Mouse (Mus musculus): ENCODE measurements around the gene Fkbp15. TPM values are rescaled to one million over a fixed set of nuclear protein-coding genes. Genes with fewer than 3 reads are reported as not detected.

Gene Fkbp15
- polyA plus RNA-seq, 1 experiment from 2014 or later, result 15.7 TPM

GRCm38 (mm10) chr4:62344000-62344399 lies 16.3 kb downstream of the Fkbp15 start:
- no peaks in the 10 kb centered on the region for H3K9me3 ChIP-seq (replicated peaks; ENCODE audit: control insufficient read depth, low read length)
- H3K9ac ChIP-seq (ENCODE audit: low read length), result no peak overlapping the region
- H3K36me3 ChIP-seq (ENCODE audit: control insufficient read depth, insufficient read depth, low read length), result peaks cover 31% of the 10 kb centered on the region
- no peak overlapping the region for H3K27ac ChIP-seq (ENCODE audit: low read depth, low read length)
- no peaks in the 10 kb centered on the region for H3K4me1 ChIP-seq (ENCODE audit: control insufficient read depth, insufficient read depth, low read length)
- H3K4me3 ChIP-seq (ENCODE audit: low read depth, low read length), result no peak overlapping the region
- ATAC-seq (no peak), DNase-seq (ENCODE audit: low spot score) (no peak)
- 98% methylated on average over 1 of the region's 1 CpGs for WGBS
- no peaks in the 10 kb centered on the region for H3K27me3 ChIP-seq (replicated peaks; ENCODE audit: control insufficient read depth, insufficient read depth, low read length)
- H3K4me2 ChIP-seq (ENCODE audit: low read length), result no peak overlapping the region

- H3K4me1 ChIP-seq (ENCODE audit: control insufficient read depth, insufficient read depth, low read length), result no peaks in the 10 kb centered on the region
- H3K36me3 ChIP-seq (ENCODE audit: control insufficient read depth, insufficient read depth, low read length), result peaks cover 38% of the 10 kb centered on the region
- H3K27ac ChIP-seq (ENCODE audit: low read depth, low read length), result no peak overlapping the region
- DNase-seq (ENCODE audit: low spot score) (no peak), ATAC-seq (no peak)
- H3K9me3 ChIP-seq (replicated peaks; ENCODE audit: control insufficient read depth, low read length), result no peaks in the 10 kb centered on the region
- H3K4me3 ChIP-seq (ENCODE audit: low read depth, low read length), result no peak overlapping the region
- H3K9ac ChIP-seq (ENCODE audit: low read length), result no peak overlapping the region
- no peaks in the 10 kb centered on the region for H3K27me3 ChIP-seq (replicated peaks; ENCODE audit: control insufficient read depth, insufficient read depth, low read length)
- H3K4me2 ChIP-seq (ENCODE audit: low read length), result no peak overlapping the region
- WGBS, result 91% methylated on average over 5 of the region's 5 CpGs
These were observed 21.8 kb downstream of the Fkbp15 start for GRCm38 (mm10) chr4:62338536-62338935.

GRCm38 (mm10) chr4:62331977-62332376 lies 28.4 kb downstream of the Fkbp15 start:
- H3K4me2 ChIP-seq (ENCODE audit: low read length), result no peak overlapping the region
- 87% methylated on average over 5 of the region's 5 CpGs for WGBS
- H3K4me3 ChIP-seq (ENCODE audit: low read depth, low read length), result no peak overlapping the region
- no peak overlapping the region for H3K27ac ChIP-seq (ENCODE audit: low read depth, low read length)
- no peaks in the 10 kb centered on the region for H3K4me1 ChIP-seq (ENCODE audit: control insufficient read depth, insufficient read depth, low read length)
- H3K36me3 ChIP-seq (ENCODE audit: control insufficient read depth, insufficient read depth, low read length), result peaks cover 54% of the 10 kb centered on the region
- no peak overlapping the region for H3K9ac ChIP-seq (ENCODE audit: low read length)
- no peaks in the 10 kb centered on the region for H3K9me3 ChIP-seq (replicated peaks; ENCODE audit: control insufficient read depth, low read length)
- DNase-seq (ENCODE audit: low spot score) (no peak), ATAC-seq (no peak)
- H3K27me3 ChIP-seq (replicated peaks; ENCODE audit: control insufficient read depth, insufficient read depth, low read length), result no peaks in the 10 kb centered on the region

GRCm38 (mm10) chr4:62328941-62329660 lies 31.2 kb downstream of the Fkbp15 start:
- H3K9ac ChIP-seq (ENCODE audit: low read length), result no peak overlapping the region
- no peak for DNase-seq (ENCODE audit: low spot score)
- no peak overlapping the region for H3K4me3 ChIP-seq (ENCODE audit: low read depth, low read length)
- H3K9me3 ChIP-seq (replicated peaks; ENCODE audit: control insufficient read depth, low read length), result no peaks in the 10 kb centered on the region
- no peaks in the 10 kb centered on the region for H3K4me1 ChIP-seq (ENCODE audit: control insufficient read depth, insufficient read depth, low read length)
- H3K36me3 ChIP-seq (ENCODE audit: control insufficient read depth, insufficient read depth, low read length), result peaks cover 68% of the 10 kb centered on the region
- no peak for ATAC-seq
- 91% methylated on average over 6 of the region's 6 CpGs for WGBS
- no peak overlapping the region for H3K27ac ChIP-seq (ENCODE audit: low read depth, low read length)
- H3K4me2 ChIP-seq (ENCODE audit: low read length), result no peak overlapping the region
- no peaks in the 10 kb centered on the region for H3K27me3 ChIP-seq (replicated peaks; ENCODE audit: control insufficient read depth, insufficient read depth, low read length)

GRCm38 (mm10) chr4:62326111-62326510 lies 34.2 kb downstream of the Fkbp15 start:
- ATAC-seq, result no peak
- Histone ChIP-seq H3K36me3 (ENCODE audit: control insufficient read depth, insufficient read depth, low read length) (peaks cover 78% of the 10 kb centered on the region), H3K4me3 (ENCODE audit: low read depth, low read length) (no peak overlapping the region), H3K4me2 (ENCODE audit: low read length) (no peak overlapping the region), H3K27me3 (replicated peaks; ENCODE audit: control insufficient read depth, insufficient read depth, low read length) (no peaks in the 10 kb centered on the region), H3K27ac (ENCODE audit: low read depth, low read length) (no peak overlapping the region), H3K9me3 (replicated peaks; ENCODE audit: control insufficient read depth, low read length) (no peaks in the 10 kb centered on the region), H3K9ac (ENCODE audit: low read length) (no peak overlapping the region), H3K4me1 (ENCODE audit: control insufficient read depth, insufficient read depth, low read length) (no peaks in the 10 kb centered on the region)
- no peak for DNase-seq (ENCODE audit: low spot score)

GRCm38 (mm10) chr4:62322684-62323083 lies 37.7 kb downstream of the Fkbp15 start:
- WGBS, result 94% methylated on average over 3 of the region's 3 CpGs
- peaks cover 70% of the 10 kb centered on the region for H3K36me3 ChIP-seq (ENCODE audit: control insufficient read depth, insufficient read depth, low read length)
- DNase-seq (ENCODE audit: low spot score) (no peak), ATAC-seq (no peak)
- H3K4me3 ChIP-seq (ENCODE audit: low read depth, low read length), result no peak overlapping the region
- H3K27ac ChIP-seq (ENCODE audit: low read depth, low read length), result no peak overlapping the region
- H3K9me3 ChIP-seq (replicated peaks; ENCODE audit: control insufficient read depth, low read length), result no peaks in the 10 kb centered on the region
- no peaks in the 10 kb centered on the region for H3K27me3 ChIP-seq (replicated peaks; ENCODE audit: control insufficient read depth, insufficient read depth, low read length)
- H3K4me1 ChIP-seq (ENCODE audit: control insufficient read depth, insufficient read depth, low read length), result no peaks in the 10 kb centered on the region
- H3K4me2 ChIP-seq (ENCODE audit: low read length), result no peak overlapping the region
- H3K9ac ChIP-seq (ENCODE audit: low read length), result no peak overlapping the region

GRCm38 (mm10) chr4:62318294-62318693 lies 42.1 kb downstream of the Fkbp15 start:
- no peak for ATAC-seq
- H3K9me3 ChIP-seq (replicated peaks; ENCODE audit: control insufficient read depth, low read length), result no peaks in the 10 kb centered on the region
- H3K36me3 ChIP-seq (ENCODE audit: control insufficient read depth, insufficient read depth, low read length), result peaks cover 47% of the 10 kb centered on the region
- no peak overlapping the region for H3K4me3 ChIP-seq (ENCODE audit: low read depth, low read length)
- no peak overlapping the region for H3K27ac ChIP-seq (ENCODE audit: low read depth, low read length)
- WGBS, result 78% methylated on average over 1 of the region's 1 CpGs
- no peaks in the 10 kb centered on the region for H3K4me1 ChIP-seq (ENCODE audit: control insufficient read depth, insufficient read depth, low read length)
- H3K27me3 ChIP-seq (replicated peaks; ENCODE audit: control insufficient read depth, insufficient read depth, low read length), result no peaks in the 10 kb centered on the region
- no peak for DNase-seq (ENCODE audit: low spot score)
- H3K9ac ChIP-seq (ENCODE audit: low read length), result no peak overlapping the region
- H3K4me2 ChIP-seq (ENCODE audit: low read length), result no peak overlapping the region

GRCm38 (mm10) chr4:62316456-62316855 lies 43.9 kb downstream of the Fkbp15 start:
- 80% methylated on average over 2 of the region's 2 CpGs for WGBS
- DNase-seq (ENCODE audit: low spot score), result no peak
- H3K4me1 ChIP-seq (ENCODE audit: control insufficient read depth, insufficient read depth, low read length), result no peaks in the 10 kb centered on the region
- H3K27ac ChIP-seq (ENCODE audit: low read depth, low read length), result no peak overlapping the region
- no peak overlapping the region for H3K4me3 ChIP-seq (ENCODE audit: low read depth, low read length)
- no peaks in the 10 kb centered on the region for H3K9me3 ChIP-seq (replicated peaks; ENCODE audit: control insufficient read depth, low read length)
- no peak overlapping the region for H3K4me2 ChIP-seq (ENCODE audit: low read length)
- ATAC-seq, result no peak
- H3K27me3 ChIP-seq (replicated peaks; ENCODE audit: control insufficient read depth, insufficient read depth, low read length), result no peaks in the 10 kb centered on the region
- H3K9ac ChIP-seq (ENCODE audit: low read length), result no peak overlapping the region
- peaks cover 45% of the 10 kb centered on the region for H3K36me3 ChIP-seq (ENCODE audit: control insufficient read depth, insufficient read depth, low read length)

- no peak overlapping the region for H3K9ac ChIP-seq (ENCODE audit: low read length)
- no peak overlapping the region for H3K4me2 ChIP-seq (ENCODE audit: low read length)
- ATAC-seq (no peak), DNase-seq (ENCODE audit: low spot score) (no peak)
- no peak overlapping the region for H3K4me3 ChIP-seq (ENCODE audit: low read depth, low read length)
- peaks cover 33% of the 10 kb centered on the region for H3K36me3 ChIP-seq (ENCODE audit: control insufficient read depth, insufficient read depth, low read length)
- H3K9me3 ChIP-seq (replicated peaks; ENCODE audit: control insufficient read depth, low read length), result no peaks in the 10 kb centered on the region
- H3K27ac ChIP-seq (ENCODE audit: low read depth, low read length), result no peak overlapping the region
- 75% methylated on average over 3 of the region's 3 CpGs for WGBS
- H3K27me3 ChIP-seq (replicated peaks; ENCODE audit: control insufficient read depth, insufficient read depth, low read length), result no peaks in the 10 kb centered on the region
- H3K4me1 ChIP-seq (ENCODE audit: control insufficient read depth, insufficient read depth, low read length), result no peaks in the 10 kb centered on the region
These were observed 45.8 kb downstream of the Fkbp15 start for GRCm38 (mm10) chr4:62314516-62314915.
